Mouse (Mus musculus): Measurements from ENCODE around the gene Gsdmc3.
"Not testable (repeated sequence)": the region's sequence is repeated elsewhere in the genome, so short reads cannot be mapped to it uniquely, and the experiment has no call there.

DNA sequence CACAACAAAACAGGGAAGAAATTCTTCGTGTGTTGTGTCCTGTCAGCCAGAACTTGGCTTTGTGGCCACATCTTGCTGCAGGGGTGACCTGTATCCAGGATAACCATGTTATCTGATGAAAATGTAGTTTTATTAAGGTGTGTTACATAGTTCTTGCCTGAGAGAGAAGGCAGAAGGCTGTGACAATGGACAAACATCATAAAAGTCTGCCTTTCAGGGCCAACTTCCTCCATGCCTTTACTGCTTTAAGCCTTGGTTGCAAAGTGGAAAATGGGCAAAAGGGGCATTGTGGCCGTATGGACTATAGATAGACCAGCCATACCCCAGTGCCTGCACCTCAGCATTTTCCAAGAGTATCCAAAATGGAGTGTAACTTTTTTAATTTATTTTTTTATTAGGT, 41.4 kb upstream of the Gsdmc3 start:
- not testable (repeated sequence) for TF ChIP-seq GATA1 (IDR thresholded peaks at IDR 0.05; ENCODE audit: borderline replicate concordance, low read length); CTCF (IDR thresholded peaks at IDR 0.05; ENCODE audit: low read depth, low read length); TAL1 (conservative IDR thresholded peaks at IDR 0.05; ENCODE audit: low read depth, low read length); POLR2AphosphoS5 (IDR thresholded peaks at IDR 0.05; ENCODE audit: insufficient replicate concordance, low read depth, low read length); GATA2 (IDR thresholded peaks at IDR 0.05; ENCODE audit: borderline replicate concordance, low read depth, low read length)

Measured in G1E (cell line).